Mouse (Mus musculus) neural tube, embryonic 14.5 days (tissue): Measurements from ENCODE around the gene Prcd. TPM values are rescaled to one million over a fixed set of nuclear protein-coding genes. Genes with fewer than 3 reads are reported as not detected.

Source experiments
- ATAC-seq: fragments of 200-750 bp; cut with Nextera tagmentation; 2 replicates; pipeline ENCODE4 v1.8.0; 2017; ENCODE audit warnings: low read depth, mild to moderate bottlenecking, moderate TSS enrichment, moderate library complexity
- H3K27ac ChIP-seq: fragments of 300-500 bp; sonication (generic); 2 replicates; pipeline ENCODE4 v1.5.1; 2014; ENCODE audit warnings: low read depth, mild to moderate bottlenecking, control low read depth, low read length, moderate library complexity, mixed read lengths
- H3K27me3 ChIP-seq: fragments of 300-500 bp; sonication (generic); 2 replicates; pipeline ENCODE4 v1.6.1; 2014; ENCODE audit warnings: low read length; ENCODE audit not compliant: control insufficient read depth, insufficient read depth
- H3K36me3 ChIP-seq: fragments of 300-500 bp; sonication (generic); 2 replicates; pipeline ENCODE4 v1.6.1; 2014; ENCODE audit warnings: low read length, mixed read lengths; ENCODE audit not compliant: control insufficient read depth, insufficient read depth
- H3K4me1 ChIP-seq: fragments of 300-500 bp; sonication (generic); 2 replicates; pipeline ENCODE4 v1.6.1; 2014; ENCODE audit warnings: low read length; ENCODE audit not compliant: control insufficient read depth, insufficient read depth
- H3K4me2 ChIP-seq: fragments of 300-500 bp; sonication (generic); 2 replicates; pipeline ENCODE4 v1.6.1; 2014; ENCODE audit warnings: mild to moderate bottlenecking, low read depth, low read length, control low read depth
- H3K4me3 ChIP-seq: fragments of 300-500 bp; sonication (generic); 2 replicates; pipeline ENCODE4 v1.5.1; 2014; ENCODE audit warnings: low read depth, low read length, control low read depth, mixed read lengths
- H3K9ac ChIP-seq: fragments of 300-500 bp; sonication (generic); replicated peaks from 2 replicates; pipeline ENCODE4 v1.6.1; 2014; ENCODE audit warnings: low read depth, mild to moderate bottlenecking, control low read depth, low read length, mixed read lengths
- H3K9me3 ChIP-seq: fragments of 300-500 bp; sonication (generic); 2 replicates; pipeline ENCODE4 v1.6.1; 2016; ENCODE audit warnings: low read length; ENCODE audit not compliant: control insufficient read depth
- WGBS: fragments of 180-500 bp; shearing (Covaris S2); extraction: QIAGEN DNeasy Blood & Tissue Kit; methylation state at CpG from one replicate; pipeline ENCODE4 v1.1.7; 2014; 5-methylcytosine and 5-hydroxymethylcytosine counted together
- polyA plus RNA-seq: library from polyadenylated mRNA; unstranded; fragments of >200 nt; fragmentation: Nextera tagmentation; extraction: Ambion mirVana; gene quantifications from 2 replicates; pipeline ENCODE4 v1.2.1, GENCODE M21; 2014

Prcd gene
- polyA plus RNA-seq, 1 experiment from 2014 or later, result 2.7 TPM

GRCm38 (mm10) chr11:116651339-116651738 lies 2.0 kb upstream of the Prcd start:
- Histone ChIP-seq H3K9me3 (no peaks in the 10 kb centered on the region), H3K27ac (no peak overlapping the region), H3K27me3 (peaks cover 12% of the 10 kb centered on the region), H3K4me1 (peaks cover 10% of the 10 kb centered on the region), H3K4me3 (no peak overlapping the region), H3K4me2 (peak overlapping the region; percentile 11; the same call in 1 of the 2 replicates), H3K36me3 (no peaks in the 10 kb centered on the region), H3K9ac (no peak overlapping the region)
- no peak for ATAC-seq
- WGBS, result 87% methylated on average over 8 of the region's 8 CpGs

- Histone ChIP-seq H3K27ac (no peak overlapping the region), H3K4me1 (peaks cover 16% of the 10 kb centered on the region), H3K4me2 (peak overlapping the region; percentile 96), H3K4me3 (peak overlapping the region; percentile 57), H3K27me3 (peaks cover 12% of the 10 kb centered on the region), H3K36me3 (no peaks in the 10 kb centered on the region), H3K9me3 (no peaks in the 10 kb centered on the region), H3K9ac (peak overlapping the region; percentile 18)
- 55% methylated on average over 25 of the region's 25 CpGs for WGBS
- ATAC-seq, result no peak
Measured at GRCm38 (mm10) chr11:116652330-116653098, 820 bp upstream of the Prcd start.

GRCm38 (mm10) chr11:116653709-116654221 lies 431 bp downstream of the Prcd start:
- 0 out of 2 replicates have a peak, but pooled peaks have one; percentile 50 for ATAC-seq
- Histone ChIP-seq H3K27ac (0 out of 2 replicates have a peak overlapping the region, but pooled peaks have one; percentile 28), H3K4me1 (peaks cover 19% of the 10 kb centered on the region), H3K4me3 (peak overlapping the region; percentile 57), H3K9me3 (no peaks in the 10 kb centered on the region), H3K27me3 (peaks cover 12% of the 10 kb centered on the region), H3K4me2 (peak overlapping the region; percentile 96), H3K36me3 (no peaks in the 10 kb centered on the region), H3K9ac (peak overlapping the region; percentile 72)
- WGBS, result under 1% methylated on average over 34 of the region's 47 CpGs

GRCm38 (mm10) chr11:116654255-116654821 lies 1.0 kb downstream of the Prcd start, which contains the start of gene Cygb:
TSS of gene Cygb (minus strand) at chr11:116654313.
- Histone ChIP-seq H3K27ac (0 out of 2 replicates have a peak within 1 kb of the TSS, but pooled peaks have one; percentile 28), H3K4me2 (peak within 1 kb of the TSS; percentile 96), H3K4me1 (peaks cover 19% of the 10 kb centered on the region), H3K36me3 (no peaks in the 10 kb centered on the region), H3K4me3 (peak within 1 kb of the TSS; percentile 57), H3K9ac (peak within 1 kb of the TSS; percentile 72), H3K27me3 (peaks cover 12% of the 10 kb centered on the region), H3K9me3 (no peaks in the 10 kb centered on the region)
- no peak; the same call in 1 of the 2 replicates for ATAC-seq
- 7% methylated on average over 27 of the region's 28 CpGs for WGBS

- Histone ChIP-seq H3K9me3 (no peaks in the 10 kb centered on the region), H3K36me3 (no peaks in the 10 kb centered on the region), H3K4me1 (peaks cover 34% of the 10 kb centered on the region), H3K27ac (no peak overlapping the region), H3K9ac (no peak overlapping the region), H3K27me3 (peaks cover 11% of the 10 kb centered on the region), H3K4me3 (no peak overlapping the region), H3K4me2 (no peak overlapping the region)
- WGBS, result 62% methylated on average over 16 of the region's 16 CpGs
- ATAC-seq, result no peak
Measured at GRCm38 (mm10) chr11:116656348-116657191, 3.2 kb downstream of the Prcd start.

- Histone ChIP-seq H3K9me3 (no peaks in the 10 kb centered on the region), H3K4me3 (peak overlapping the region; percentile 25; the same call in 1 of the 2 replicates), H3K27ac (peak overlapping the region; percentile 81), H3K36me3 (no peaks in the 10 kb centered on the region), H3K4me1 (peaks cover 38% of the 10 kb centered on the region), H3K4me2 (peak overlapping the region; percentile 45), H3K27me3 (peaks cover 5% of the 10 kb centered on the region), H3K9ac (0 out of 2 replicates have a peak overlapping the region, but pooled peaks have one; percentile 8)
- 13% methylated on average over 22 of the region's 22 CpGs for WGBS
- peak; percentile 65; the same call in 1 of the 2 replicates for ATAC-seq
Measured at GRCm38 (mm10) chr11:116657311-116658223, 4.2 kb downstream of the Prcd start.

- no peaks in the 10 kb centered on the region for H3K9me3 ChIP-seq
- WGBS, result 70% methylated on average over 10 of the region's 10 CpGs
- H3K4me2 ChIP-seq, result no peak overlapping the region
- no peak for ATAC-seq
- H3K27me3 ChIP-seq, result peaks cover 4% of the 10 kb centered on the region; the same call in 1 of the 2 replicates
- H3K9ac ChIP-seq, result no peak overlapping the region
- H3K4me1 ChIP-seq, result peaks cover 40% of the 10 kb centered on the region
- H3K4me3 ChIP-seq, result no peak overlapping the region
- peak overlapping the region; percentile 48; the same call in 1 of the 2 replicates for H3K27ac ChIP-seq
- H3K36me3 ChIP-seq, result no peaks in the 10 kb centered on the region
Measured at GRCm38 (mm10) chr11:116658238-116658637, 4.9 kb downstream of the Prcd start.
